Mouse (Mus musculus) frontal cortex, postnatal 25 days (tissue): Measurements from ENCODE around the gene Coasy.
A peak's percentile ranks its signal among the peaks of the same experiment; 100 is the strongest.

ENCODE experiments used
- DNase-seq, 2 experiments: peaks; one replicate each; pipeline ENCODE4 v3.0.0; 2022; ENCODE audit warnings: low spot score in 2 of 2

Gene Coasy

DNA sequence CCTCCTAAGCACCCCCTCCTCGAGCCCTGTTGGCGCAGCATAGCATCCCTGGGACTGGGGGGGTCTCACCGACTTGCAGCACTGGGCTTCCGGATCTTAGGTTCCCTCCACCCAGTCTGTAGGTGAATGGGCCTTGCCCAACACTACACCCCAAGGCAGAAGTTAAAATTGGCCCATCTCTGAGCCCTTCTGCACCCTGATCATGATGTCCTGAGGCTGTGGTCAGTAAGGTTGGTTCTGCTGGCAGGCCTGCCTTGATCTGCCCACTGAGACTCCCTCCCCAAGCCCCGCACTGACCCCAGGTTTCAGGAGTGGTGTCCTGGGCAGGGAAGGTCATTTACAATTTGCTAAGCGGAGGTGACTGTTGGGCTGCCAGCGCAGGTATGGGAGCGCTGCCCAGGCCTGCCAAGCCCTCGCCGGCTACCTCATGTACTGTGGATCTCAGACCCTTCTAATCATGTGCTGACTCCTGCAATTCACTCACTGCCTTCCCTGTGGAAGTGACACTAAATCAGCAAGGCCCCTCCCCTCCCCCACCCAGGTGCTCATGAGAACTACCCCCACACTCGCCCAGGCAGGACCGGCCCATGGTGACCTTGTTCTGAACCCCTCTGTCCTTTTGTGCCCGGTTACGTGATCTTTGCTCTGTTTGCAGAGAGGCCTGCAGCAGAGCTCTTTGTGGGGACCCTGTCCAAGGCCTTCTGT lies 19.2 kb upstream of the Coasy start:
- no peak for DNase-seq

GRCm38 (mm10) chr11:101063676-101064327 lies 18.6 kb upstream of the Coasy start:
- DNase-seq, result no peak

- DNase-seq, result no peak
Measured at GRCm38 (mm10) chr11:101064462-101064861, 17.9 kb upstream of the Coasy start.

DNA sequence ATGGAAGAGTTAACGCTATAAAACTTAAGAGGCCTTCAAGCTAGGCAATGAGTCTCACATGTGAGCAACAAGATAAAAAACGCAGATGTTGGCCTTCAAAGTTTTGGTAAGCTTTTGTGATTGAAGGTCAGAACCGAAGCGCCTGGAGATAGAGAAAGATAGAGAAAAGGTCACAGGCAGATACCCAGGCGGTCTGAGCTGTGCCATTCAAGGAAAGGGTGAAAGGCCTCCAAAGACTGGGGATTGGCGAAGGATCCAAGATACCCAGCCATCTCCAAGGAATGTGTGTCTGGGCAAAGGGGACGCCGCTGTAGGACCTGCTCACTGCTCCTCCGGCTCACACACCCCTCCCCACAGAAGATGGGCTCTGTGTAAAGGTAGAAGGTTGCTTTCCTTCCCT lies 17.4 kb upstream of the Coasy start:
- no peak for DNase-seq

GRCm38 (mm10) chr11:101066549-101067412 lies 15.6 kb upstream of the Coasy start:
- DNase-seq, result peak; percentile 72 to 75

DNA sequence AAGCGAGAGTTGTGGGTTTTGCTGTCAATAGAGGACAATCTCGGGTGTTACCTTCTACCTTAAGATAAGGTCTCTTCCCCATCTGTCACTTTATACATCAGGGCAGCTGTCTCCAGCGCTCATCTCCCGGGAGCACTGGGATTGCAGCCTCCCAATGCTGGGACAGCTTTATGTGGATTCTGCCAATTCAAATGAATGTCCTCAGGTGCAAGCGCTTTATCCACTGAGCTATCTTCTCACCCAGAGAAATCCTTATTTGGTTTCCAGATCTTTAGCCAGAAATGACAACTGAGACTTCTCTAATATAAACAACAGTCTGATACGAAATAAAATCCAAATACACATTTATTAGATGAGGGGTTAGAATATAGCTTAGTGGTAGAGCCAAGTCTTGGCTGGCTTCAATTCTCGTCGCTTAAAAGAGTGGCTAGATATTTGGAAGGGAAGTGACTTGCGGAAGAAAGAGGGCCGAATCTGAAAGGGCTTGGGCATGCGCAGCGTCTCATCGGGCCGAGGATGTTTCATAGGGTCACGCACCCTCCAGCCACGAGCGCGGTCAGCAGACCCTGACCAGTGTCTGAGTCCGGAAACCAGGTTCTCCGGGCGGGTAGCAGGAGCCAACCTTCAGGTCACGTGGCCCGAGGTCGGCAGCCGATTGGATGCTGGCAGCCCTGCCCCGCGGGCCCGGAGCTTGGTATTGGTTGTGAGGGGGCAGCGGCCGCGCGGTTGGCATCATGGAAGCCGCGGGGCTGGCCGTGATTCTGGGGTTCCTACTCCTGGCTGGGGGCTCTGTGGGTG lies 12.8 kb upstream of the Coasy start, which contains the start of gene Naglu:
TSS of gene Naglu (plus strand) at position 622 of the 798 bp plus-strand sequence.
- peak; percentile 90 to 94 for DNase-seq

DNA sequence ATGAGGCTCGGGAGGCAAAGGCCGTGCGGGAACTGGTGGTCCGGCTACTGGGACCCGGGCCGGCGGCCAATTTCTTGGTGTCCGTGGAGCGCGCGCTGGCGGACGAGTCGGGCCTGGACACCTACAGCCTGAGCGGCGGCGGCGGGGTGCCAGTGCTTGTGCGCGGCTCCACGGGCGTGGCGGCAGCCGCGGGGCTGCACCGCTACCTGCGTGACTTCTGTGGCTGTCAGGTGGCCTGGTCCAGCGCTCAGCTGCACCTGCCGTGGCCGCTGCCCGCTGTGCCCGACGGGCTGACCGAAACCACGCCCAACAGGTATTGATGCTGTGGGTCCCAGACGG lies 12.2 kb upstream of the Coasy start:
- DNase-seq, result no peak

- no peak for DNase-seq
Measured at GRCm38 (mm10) chr11:101070987-101071386, 11.4 kb upstream of the Coasy start.

DNA sequence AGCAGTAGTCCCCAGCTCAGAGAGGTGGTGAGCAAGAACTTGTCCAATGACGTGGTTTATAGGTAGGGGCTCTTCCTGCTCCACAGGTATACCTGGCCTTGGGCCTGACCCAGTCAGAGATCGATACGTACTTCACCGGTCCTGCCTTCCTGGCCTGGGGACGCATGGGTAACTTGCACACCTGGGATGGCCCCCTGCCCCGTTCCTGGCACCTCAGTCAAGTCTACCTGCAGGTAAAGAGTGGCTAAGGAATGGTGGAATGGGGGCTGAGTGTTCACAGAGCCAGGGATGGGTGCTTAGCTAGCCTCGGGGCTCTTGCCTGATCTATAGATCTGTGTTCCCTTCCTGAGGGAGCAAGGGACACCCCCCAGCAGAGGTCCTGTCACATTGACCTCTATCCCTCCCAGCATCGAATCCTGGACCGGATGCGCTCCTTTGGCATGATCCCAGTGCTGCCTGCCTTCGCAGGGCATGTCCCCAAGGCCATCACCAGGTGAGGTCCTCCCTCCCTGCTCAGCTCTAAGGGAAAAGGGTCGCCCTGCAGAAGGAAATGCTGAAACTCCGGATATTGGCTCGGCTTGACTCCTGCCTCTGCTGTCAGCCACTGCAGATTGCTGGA lies 10.4 kb upstream of the Coasy start:
- no peak for DNase-seq

DNA sequence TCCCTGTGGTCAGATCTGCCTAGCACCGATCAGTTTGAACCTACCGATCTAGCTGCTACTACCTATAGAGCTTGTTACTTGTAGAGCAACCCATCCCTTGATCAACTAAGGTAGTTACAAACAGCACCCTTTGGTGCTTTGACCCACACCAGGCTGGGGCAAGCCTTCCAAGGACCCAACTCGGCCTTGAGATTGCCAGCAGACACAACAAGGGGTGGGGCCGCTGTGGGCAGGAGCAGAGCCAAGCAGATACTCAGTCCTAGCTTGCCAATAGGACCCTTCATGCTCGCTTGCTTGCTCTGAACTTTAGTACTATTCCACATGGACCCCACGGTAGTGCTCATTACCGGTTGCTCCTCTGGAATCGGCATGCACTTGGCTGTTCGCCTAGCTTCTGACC lies 4.2 kb upstream of the Coasy start, which contains the start of gene Hsd17b1:
TSS of gene Hsd17b1 (plus strand) at position 291 of the 400 bp plus-strand sequence.
- DNase-seq, result no peak

DNA sequence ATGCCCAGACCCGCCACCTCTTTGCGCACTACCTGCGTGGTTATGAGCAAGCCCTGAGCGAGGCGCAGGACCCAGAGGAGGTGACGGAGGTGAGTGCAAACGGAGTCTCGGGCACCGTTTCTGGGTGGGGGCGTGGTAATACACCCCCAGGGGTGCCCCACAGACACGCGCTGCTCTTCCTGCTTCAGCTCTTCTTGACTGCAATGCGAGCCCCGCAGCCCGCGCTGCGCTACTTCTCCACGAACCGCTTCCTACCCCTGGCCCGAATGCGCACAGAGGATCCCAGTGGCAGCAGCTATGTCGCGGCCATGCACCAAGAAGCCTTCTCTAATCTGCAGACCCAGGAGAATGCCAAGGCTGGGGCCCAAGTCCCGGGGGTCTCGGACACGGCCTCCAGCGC lies 2.6 kb upstream of the Coasy start:
- DNase-seq, result no peak

GRCm38 (mm10) chr11:101080421-101080820 lies 1.9 kb upstream of the Coasy start:
- DNase-seq, result no peak

- DNase-seq, result no peak
Measured at GRCm38 (mm10) chr11:101081659-101082058, 706 bp upstream of the Coasy start.

DNA sequence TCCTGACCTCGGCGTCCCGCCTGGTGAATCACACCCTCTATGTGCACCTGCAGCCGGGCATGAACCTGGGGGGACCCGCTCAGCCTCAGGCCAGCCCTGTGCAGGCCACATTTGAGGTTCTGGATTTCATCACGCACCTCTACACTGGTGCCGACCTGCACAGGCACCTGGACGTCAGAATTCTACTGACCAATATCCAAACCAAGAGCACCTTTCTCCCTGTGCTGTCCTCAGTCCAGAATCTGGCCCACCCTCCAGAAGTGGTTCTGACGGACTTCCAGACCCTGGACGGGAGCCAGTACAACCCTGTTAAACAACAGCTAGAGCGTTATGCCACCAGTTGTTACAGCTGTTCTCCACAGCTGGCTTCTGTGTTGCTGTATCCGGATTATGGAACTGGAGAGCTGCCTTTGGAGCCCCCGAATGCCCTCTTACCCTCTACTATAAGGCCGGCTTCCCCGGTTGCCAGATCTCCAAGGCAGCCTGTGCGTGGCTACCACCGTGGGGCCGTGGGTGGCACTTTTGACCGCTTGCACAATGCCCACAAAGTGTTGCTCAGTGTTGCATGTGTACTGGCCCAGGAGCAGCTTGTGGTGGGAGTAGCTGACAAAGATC lies 825 bp downstream of the Coasy start:
- no peak for DNase-seq

GRCm38 (mm10) chr11:101084246-101084645 lies 1.9 kb downstream of the Coasy start:
- no peak for DNase-seq

- no peak for DNase-seq
Measured at GRCm38 (mm10) chr11:101084811-101085210, 2.4 kb downstream of the Coasy start.

- no peak for DNase-seq
Measured at GRCm38 (mm10) chr11:101085617-101086322, 3.4 kb downstream of the Coasy start.

DNA sequence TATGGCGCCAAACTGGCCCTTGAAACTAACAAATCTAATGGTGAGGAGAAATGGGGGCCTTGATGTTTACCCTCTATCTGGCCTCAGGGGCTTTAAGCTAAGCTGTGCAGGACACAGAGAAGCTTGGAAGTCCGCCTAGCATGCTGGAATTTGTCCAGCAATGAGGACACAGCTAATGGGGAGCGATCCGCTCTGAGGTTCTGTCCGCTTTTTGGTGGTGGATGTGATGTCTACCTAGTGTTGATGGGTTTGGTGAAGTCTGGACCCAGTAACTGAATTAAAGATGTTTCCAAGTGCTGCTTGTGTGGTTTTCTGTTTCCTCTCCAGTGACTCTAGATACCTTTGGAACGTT lies 3.9 kb downstream of the Coasy start:
- DNase-seq, result no peak

- DNase-seq, result peak; percentile 88 to 89
Measured at GRCm38 (mm10) chr11:101086756-101087681, 4.7 kb downstream of the Coasy start, which contains the start of gene Mlx. TSS of gene Mlx (plus strand) at chr11:101087277.
